Mouse (Mus musculus) adrenal gland (tissue): ENCODE results near the gene Pex11b.
"Not testable (repeated sequence)": the region's sequence is repeated elsewhere in the genome, so short reads cannot be mapped to it uniquely, and the experiment has no call there.

Source experiments
- intact Hi-C: fragments of 180-260 bp; cut with DNase I; formaldehyde crosslinking; loops from one replicate; pipeline ENCODE4 v1.15.1; 2025

The Pex11b gene

DNA sequence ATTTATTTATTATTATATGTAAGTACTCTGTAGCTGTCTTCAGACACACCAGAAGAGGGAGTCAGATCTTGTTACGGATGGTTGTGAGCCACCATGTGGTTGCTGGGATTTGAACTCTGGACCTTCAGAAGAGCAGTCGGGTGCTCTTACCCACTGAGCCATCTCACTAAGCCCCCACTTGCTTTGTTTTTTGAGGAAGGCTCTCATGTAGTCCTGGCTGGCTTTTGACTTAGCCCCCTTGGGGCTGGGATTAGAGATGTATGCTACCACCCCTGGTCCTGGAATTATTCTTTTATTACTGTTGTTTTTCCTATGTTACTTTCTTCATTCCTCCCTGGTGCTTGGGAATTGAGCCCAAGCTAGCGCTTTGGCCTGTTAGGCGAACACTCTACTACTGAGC, 29.2 kb upstream of the Pex11b start:
- intact Hi-C loops: not testable (repeated sequence)

DNA sequence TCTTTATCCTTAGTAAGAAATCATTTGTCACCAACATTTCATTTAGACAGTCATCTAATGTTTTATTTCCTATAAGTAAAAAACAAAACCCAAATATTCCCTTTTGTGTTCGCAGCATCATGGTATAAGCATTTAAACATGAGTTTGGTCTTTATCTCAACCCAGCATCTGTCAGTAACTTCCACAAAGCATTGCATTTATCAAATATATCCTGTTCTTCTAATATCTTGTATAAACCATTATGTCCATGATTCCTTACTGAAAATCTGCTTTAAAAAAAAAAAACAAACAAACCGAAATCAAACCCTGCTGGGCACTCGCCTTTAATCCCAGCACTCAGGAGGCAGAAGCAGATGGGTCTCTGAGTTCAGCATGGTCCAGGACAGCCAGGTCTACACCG, 28.6 kb upstream of the Pex11b start:
- intact Hi-C loops: no loop called here

DNA sequence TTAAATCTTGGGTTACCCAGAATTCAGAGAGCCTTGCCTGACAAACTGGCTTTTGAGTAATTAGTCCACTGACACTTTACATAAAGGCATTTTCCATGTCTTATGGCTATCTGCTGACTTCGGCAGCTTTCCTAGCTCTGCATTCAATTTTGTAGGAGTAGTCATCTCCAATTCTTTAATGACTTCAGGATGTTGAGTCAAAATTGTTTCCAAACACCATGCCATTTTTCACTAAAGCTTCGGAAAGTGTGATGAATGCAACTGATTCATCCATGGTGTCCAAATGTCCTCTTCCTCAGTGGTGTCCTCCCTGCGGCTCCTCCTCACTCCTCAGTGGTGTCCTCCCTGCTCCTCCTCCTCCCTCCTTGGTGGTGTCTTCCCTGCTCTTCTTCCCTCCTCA, 17.2 kb upstream of the Pex11b start:
- intact Hi-C loops: no loop called here

DNA sequence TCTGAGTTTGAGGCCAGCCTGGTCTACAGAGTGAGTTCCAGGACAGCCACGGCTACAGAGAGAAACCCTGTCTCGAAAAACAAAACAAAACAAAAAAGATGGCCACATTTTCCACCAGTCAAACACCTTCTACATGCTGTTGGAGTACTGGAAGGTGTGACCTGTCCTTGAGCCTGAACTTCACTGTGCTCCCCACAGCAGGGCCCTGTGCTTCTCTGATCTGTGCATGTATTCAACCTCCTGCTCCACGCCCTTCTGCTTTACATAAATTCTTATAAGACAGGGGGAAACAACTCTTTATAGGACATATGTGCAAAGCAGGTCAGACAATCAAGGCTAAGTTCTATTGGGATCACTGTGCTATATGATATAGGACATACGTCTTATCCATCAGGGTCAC, 12.0 kb upstream of the Pex11b start:
- intact Hi-C loops: no loop called here

DNA sequence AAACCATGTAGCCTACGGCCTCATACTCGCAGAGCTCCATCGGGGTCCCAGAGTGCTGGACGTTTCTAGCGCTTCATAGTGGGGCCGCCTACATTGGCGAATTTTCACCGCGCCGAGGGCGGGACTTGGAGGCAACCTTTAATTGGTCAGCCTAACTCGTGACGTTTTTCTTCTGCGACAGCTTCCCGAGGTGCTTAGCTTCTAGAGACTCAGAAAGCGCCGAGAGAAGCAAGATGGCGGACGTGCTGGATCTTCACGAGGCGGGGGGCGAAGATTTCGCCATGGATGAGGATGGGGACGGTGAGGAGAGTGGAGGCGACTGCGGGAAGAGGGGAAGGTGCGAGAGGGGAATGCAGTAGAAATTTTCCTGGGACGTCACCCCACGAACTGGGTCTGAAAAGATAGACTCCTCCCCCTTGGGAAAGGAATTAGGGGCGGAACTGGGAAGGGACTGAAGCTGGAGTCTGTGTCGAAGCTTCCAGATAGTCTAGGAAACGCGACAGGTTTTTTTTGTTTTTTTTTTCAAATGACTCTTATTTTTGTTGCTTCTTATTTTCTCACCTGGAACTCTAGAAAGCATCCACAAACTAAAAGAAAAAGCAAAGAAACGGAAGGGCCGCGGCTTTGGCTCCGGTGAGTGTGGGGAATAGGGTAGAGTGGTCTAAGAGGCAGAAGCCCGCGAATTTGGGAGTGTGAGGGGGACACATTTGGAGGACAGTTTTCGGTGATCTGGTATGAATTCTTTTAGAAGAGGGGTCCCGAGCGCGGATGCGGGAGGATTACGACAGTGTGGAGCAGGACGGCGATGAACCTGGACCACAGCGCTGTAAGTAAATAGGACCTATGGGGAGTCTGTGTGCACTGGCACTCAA, 5.2 kb upstream of the Pex11b start, which contains the start of gene Rbm8a:
Rbm8a (plus strand) TSS at position 205 of the 872 bp plus-strand sequence.
- intact Hi-C loops: no loop called here

DNA sequence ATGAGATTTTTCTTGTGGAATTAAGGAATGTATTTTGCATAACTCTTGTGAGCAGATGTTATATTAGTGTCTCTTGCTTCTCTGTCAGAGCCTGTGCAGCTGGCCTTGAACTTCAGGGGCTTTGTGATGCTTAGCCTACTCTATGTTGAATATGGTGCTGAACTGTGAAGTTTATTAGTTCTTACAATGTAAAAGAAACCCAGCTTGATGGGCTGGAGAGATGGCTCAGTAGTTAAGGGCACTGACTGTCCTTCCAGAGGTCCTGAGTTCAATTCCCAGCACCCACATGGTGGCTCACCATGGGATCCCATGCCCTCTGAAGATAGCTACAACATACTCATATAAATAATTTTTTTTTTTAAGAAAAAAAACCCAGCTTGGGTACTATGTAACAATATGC, 3.1 kb upstream of the Pex11b start:
- intact Hi-C loops: no loop called here

DNA sequence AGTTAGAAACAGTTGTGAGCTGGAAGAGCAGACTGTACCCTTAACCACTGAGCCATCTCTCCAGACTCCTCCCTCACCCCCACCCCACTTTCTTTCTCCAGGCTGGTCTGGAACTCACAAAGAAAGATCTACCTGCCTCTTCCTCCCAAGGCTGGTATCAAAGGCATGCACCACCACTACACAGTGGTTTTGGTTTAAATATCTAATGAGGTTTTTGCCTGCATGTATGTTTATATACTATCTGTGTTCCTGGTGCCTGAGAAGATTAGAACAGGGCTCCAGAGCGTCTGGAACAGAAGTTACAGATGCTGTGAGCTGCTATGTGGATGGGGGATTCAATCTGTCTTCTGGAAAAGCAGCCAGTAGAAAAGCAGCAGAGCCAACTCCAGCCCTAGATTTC, 1.2 kb upstream of the Pex11b start:
- intact Hi-C loops: no loop called here

DNA sequence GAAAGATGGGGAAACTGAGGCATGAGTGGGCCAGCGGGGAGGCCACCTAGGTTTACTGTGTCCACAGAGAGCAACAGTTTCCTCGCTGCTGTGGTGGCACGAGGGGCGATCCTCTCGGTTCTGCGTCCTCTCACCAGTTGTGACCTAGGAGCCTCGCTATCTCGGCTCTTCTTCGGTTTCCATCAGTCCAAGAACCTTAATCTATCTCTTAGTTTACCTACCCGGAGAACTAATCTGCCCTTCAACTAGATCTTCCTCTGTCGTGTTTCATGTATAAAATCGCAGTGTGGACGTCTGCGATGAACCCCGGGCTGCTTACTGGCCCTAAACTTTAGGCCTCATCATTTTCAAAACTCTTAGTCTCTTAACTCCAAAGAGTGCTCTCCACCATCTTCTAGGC, 730 bp downstream of the Pex11b start:
- intact Hi-C loops: loop anchor here (5.0 kb wide), 1 partner anchor 39 kb away; the partner anchor contains the start of gene Ankrd34a

DNA sequence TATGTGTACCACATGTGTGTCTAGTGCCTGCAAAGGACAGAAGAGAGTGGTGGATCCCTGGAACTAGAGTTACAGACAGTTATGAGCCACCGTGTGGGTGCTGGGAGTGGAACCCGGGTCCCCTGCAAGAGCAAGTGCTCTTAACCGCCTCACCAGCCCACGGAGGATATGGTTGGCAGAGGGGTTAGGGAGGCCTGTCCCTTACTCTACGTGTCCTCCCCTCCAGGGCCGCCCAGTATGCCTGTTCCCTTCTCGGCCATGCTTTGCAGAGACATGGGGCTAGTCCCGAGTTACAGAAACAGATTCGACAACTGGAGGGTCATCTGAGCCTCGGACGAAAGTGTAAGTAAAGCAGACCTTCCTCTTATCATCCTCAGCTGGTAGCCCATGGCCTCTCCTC, 1.3 kb downstream of the Pex11b start:
- intact Hi-C loops: loop anchor here (5.0 kb wide), 1 partner anchor 39 kb away; the partner anchor contains the start of gene Ankrd34a

DNA sequence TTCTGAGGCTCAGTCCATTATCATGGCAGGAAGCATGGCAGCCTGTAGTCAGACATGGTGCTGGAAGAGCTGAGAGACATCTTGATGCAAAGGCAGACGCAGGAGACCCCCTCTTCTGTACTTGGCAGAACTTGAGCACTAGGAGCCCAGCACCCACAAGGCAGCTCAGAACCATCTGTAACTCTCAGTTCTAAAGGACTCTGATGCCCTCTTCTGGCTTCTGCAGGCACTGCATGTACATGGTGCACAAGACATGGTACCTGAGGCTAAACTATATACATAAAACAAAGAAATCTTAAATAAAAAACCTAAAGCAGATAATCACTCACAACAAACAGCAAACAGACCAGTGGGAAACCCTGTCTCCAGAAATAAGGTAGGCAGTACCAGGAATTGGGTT, 4.0 kb downstream of the Pex11b start:
- intact Hi-C loops: loop anchor here (2.0 to 5.0 kb wide), 3 partner anchors 42 to 94 kb away; partner anchors contain the start of gene Ankrd34a

DNA sequence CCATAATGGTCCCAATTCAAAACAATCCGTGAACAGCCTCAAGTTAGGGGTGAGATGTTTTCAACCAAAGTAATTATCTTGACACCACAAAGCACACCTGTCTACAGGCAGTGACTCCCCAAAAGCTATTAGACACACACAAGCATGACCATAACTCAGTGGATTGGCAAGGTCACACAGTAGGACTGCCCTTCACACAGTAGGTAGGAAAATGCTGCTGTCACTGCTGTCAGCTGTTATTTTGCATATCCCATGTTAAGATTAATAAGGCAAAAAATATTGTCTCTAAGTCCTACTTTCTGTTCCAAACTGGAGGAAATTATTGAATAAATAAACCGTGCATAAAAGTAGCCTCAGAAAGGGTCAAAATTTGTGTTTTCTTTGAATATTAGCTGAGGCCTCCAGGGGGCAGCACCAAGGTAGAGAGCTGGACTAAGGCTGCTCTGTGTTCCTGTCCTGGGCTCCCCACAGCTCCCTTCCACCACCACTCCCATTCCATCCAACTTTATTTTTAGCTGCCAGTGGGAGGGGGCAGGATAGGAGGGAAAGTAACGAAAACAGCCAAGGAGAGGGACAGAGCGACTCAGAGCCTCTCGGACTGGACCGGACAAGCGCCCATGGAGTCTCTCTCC, 10.0 kb downstream of the Pex11b start, which contains the start of gene Itga10:
Itga10 (plus strand) TSS at position 567 of the 632 bp plus-strand sequence.
- intact Hi-C loops: loop anchor here (10.0 kb wide), 1 partner anchor 60 kb away; the partner anchor contains the start of gene Nudt17

DNA sequence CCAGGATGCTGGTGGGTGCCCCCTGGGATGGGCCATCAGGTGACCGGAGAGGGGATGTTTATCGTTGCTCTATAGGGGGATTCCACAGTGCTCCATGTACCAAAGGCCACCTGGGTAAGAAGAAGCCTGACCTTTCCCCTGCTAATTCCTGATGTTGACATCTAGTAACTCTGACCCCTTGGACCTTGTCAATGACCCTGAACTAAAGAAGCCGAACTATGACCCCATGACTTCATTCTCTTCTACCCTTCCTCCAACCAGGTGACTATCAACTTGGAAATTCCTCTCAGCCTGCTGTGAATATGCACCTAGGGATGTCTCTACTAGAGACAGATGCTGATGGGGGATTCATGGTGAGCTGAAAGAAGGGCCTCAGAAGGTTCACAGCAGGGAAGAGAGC, 12.2 kb downstream of the Pex11b start:
- intact Hi-C loops: loop anchor here (10.0 kb wide), 1 partner anchor 57 kb away; the partner anchor contains the start of gene Nudt17

DNA sequence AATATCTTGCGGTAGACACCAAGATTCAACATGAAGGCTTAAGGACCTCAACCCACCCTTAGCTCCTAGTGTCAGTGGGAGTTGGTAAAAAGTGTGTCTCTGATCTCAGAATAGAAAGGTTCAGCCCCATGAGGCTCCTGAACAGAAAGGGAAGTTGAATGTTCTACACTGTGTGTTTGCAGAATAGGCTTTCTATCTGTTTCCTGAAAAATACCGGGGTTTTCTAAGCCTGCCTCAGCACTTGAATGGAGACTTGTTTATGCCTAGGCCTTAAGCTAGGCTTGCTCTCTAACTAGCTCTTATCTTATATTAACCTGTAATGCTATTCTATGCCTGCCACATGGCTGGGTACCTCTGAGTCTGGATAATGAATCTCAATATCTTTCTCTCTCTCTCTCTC, 25.7 kb downstream of the Pex11b start:
- intact Hi-C loops: no loop called here

DNA sequence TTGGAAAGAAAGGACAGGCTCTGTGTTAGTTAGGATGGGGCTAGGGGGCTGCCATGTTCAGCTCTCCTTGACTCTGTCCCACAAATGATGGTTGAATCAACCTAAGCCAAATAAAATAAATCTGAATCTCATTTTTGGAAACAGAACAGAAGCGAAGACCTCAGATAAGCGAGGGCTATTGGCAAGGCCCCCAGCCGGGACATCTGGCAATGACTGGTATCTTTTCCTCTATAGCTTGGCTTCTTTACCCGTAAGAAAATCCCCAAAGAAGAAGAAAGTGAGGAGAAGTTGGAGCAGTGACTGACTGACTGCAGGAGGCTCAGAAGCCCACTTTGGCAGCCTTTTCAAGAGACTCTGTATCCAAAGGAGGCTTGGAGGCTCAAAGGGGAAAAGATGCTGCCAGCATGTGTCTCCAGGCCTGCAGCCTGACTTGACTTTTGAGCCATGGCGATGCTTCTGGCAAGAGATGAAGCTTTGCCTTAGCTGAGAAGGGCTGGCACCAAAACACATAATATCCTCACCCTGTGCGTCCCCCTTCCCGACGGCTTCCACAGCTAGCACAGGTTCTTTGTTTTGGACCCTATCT, 27.6 kb downstream of the Pex11b start:
- intact Hi-C loops: no loop called here

DNA sequence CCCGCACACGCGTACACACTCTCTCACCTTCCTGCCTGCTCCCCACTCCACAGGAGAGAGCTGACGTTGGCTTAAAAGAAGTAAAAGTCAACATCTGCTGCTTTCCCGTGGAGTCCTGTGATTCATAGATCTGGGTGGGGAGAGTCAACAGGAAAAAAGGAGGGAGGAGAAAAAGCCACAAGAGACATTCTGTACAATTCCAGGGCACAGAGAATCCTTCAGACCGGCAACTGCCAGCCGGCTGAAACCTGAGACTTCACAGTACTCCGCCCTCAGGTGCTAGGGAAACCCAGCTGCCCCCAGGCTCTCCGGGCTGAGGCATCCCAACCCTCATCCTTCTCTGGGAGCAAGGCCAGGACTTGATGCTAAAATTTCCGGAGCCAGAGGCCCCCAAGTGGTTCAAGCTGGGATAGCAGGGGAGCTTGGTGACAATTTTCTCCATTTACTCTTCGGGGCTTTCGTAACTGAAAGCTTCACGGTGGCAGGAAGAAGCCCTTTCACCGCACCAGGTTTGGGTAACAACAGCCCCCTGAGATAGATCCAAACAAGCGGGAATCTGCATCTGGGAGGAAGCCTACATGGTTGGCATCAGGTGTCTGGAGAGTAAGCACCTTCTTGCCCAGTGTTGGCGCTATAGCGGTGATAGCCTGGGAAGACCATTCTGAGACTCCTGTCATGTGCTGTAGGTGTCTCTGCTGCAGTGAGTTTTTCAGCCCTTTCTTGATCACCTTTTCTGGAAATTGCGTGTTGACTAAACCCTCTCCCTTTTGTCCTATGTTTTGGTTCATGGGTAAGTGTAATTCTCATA, 28.5 kb downstream of the Pex11b start:
- intact Hi-C loops: no loop called here

DNA sequence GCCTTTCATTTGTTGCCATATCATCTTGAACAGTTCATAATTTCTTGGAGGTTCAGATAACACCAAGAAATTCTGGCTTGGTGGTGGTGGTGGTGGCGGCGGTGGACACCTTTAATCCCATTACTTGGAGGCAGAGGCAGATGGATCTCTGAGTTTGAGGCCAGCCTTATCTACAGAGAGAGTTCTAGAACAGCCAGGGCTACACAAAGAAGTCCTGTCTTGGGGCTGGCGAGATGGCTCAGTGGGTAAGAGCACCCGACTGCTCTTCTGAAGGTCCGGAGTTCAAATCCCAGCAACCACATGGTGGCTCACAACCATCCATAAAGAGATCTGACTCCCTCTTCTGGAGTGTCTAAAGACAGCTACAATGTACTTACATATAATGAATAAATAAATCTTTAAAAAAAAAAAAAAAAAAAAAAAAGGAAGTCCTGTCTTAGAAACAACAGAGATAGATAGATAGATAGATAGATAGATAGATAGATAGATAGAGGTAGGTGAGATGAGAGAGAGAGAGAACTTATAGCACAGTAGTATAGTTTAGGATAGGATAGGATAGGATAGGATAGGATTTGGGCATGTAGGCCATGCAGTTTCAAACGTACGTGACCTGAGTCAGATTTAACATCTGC, 30.7 kb downstream of the Pex11b start:
- intact Hi-C loops: loop anchor here (2.0 kb wide), 1 partner anchor 37 kb away; no protein-coding TSS in a partner anchor

DNA sequence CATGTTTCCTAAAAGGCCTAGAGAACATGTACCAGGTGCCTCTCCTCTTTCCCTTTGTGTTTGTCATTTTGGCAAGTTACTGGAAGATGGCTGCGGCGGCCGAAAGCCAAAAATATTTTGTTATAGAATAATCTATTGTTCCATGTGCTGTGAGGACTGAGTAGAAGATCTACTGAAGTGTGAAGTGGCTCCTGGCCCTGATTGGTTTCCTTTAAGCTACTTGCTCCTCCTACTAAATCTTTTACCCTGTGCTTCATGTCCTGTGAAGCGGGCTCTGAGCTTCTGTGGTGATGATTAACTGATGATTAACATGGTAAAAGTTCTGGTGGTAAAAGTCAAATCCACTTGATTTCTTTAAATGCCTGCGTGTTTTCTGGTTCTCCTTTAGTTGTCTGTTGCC, 31.7 kb downstream of the Pex11b start:
- intact Hi-C loops: loop anchor here (2.0 kb wide), 1 partner anchor 36 kb away; no protein-coding TSS in a partner anchor

DNA sequence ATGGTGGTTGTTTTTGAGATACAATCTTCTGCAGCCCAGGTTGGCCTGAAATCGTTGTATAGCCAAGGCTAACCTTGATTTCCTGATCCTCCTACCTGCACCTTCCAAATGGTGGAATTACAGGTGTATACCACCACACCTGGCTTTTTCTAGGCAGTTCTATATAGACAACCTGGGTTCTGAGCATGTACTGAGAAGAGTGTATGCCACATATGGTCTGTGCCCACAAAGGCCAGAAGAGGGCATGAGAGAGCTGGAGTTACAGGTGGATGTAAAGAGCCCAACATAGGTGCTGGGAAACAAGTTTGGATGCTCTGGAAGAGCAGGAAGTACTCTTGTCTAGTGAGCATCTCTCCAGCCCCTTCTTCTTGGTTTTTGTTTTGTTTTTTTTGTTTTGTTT, 32.1 kb downstream of the Pex11b start:
- intact Hi-C loops: loop anchor here (2.0 kb wide), 1 partner anchor 35 kb away; no protein-coding TSS in a partner anchor

DNA sequence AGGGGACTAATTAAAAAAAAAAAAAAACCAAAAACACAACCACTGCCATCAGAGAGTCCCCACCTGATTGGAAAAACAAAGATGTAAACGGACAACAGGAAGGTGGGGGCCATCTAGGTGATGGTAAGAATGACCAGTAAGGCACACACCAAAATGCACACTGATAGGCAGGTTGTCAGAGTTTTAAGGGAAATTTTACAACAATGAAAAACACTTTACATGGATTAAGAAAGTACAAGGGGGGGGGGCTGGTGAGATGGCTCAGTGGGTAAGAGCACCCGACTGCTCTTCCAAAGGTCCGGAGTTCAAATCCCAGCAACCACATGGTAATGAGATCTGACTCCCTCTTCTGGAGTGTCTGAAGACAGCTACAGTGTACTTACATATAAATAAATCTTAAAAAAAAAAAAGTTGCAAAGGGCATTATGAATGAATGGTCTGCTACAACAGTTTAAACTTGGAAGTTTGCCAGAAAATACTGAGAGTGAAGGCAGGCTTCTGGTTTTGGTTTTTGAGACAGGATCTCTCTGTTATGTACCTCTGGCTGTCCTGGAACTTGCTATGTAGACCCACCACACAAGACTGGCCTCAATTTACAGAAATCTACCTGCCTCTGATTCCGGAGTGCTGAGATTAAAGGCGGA, 33.4 kb downstream of the Pex11b start:
- intact Hi-C loops: no loop called here
